Mouse (Mus musculus): ENCODE data around the gene Csad. TPM values are rescaled to one million over a fixed set of nuclear protein-coding genes. Genes with fewer than 3 reads are reported as not detected.

Csad gene
- polyA plus RNA-seq, 1 experiment from 2014 or later: 33.3 TPM

DNA sequence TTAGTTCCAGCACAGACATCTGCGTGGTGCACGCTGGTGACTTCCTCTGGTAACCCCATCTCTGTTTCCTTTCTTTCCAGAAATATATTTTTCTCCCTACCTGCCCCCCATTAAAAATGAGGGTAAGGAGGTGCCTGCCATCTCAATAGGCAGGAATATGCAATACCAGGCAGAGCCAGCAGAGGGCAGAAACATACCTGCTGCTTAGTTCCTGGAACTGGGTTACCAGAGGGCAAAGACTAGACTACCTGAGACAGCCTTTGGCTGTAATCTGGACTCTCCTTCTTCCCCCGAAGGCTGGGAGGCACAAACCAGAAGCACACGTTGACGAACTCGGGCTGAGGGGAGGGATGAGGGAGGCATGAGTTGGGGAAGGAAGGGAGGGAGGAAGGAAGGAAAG, 26.2 kb downstream of the Csad start:
- H3K4me3 ChIP-seq (replicated peaks; ENCODE audit: low read length): no peak overlapping the region
- DNase-seq (ENCODE audit: low spot score) (peak; percentile 83), ATAC-seq (ENCODE audit: low FRiP score) (no peak)
- peaks cover 9% of the 10 kb centered on the region; the same call in 1 of the 2 replicates for H3K36me3 ChIP-seq (replicated peaks; ENCODE audit: control insufficient read depth, insufficient read depth)
- H3K9me3 ChIP-seq (ENCODE audit: control insufficient read depth, low read length): peaks cover 8% of the 10 kb centered on the region
- H3K27me3 ChIP-seq (ENCODE audit: control insufficient read depth, insufficient read depth, low read length): no peaks in the 10 kb centered on the region
- H3K9ac ChIP-seq: no peak overlapping the region
- no peak overlapping the region for H3K27ac ChIP-seq
- no peaks in the 10 kb centered on the region for H3K4me1 ChIP-seq (replicated peaks; ENCODE audit: control insufficient read depth, insufficient read depth, low read length)
- H3K4me2 ChIP-seq (replicated peaks): no peak overlapping the region
- WGBS: 15% methylated on average over 6 of the region's 6 CpGs

DNA sequence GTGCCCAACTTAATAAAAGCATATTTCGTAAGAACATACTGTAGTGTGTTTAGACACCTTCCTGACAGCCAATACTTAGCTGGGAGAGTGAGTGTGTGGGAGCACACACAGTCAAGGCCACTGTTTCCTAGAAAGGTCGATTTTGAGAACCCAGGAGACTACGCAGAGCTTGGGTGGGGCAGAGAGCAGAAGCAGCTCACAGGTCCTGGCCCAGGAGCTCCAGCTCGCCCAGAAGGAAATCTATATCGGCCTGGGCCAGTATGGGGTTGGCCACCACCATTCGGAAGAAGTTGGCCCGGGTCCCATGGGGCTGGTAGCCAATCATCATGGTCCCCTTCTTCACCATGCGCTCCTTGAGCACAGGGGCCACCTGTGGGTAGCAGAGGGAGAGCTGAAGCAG, 27.1 kb downstream of the Csad start:
- no peaks in the 10 kb centered on the region for H3K27me3 ChIP-seq (ENCODE audit: control insufficient read depth, insufficient read depth, low read length)
- ATAC-seq (ENCODE audit: low FRiP score) (no peak), DNase-seq (ENCODE audit: low spot score) (no peak)
- peaks cover 8% of the 10 kb centered on the region for H3K9me3 ChIP-seq (ENCODE audit: control insufficient read depth, low read length)
- no peak overlapping the region for H3K4me3 ChIP-seq (replicated peaks; ENCODE audit: low read length)
- H3K9ac ChIP-seq: no peak overlapping the region
- H3K4me2 ChIP-seq (replicated peaks): no peak overlapping the region
- H3K4me1 ChIP-seq (replicated peaks; ENCODE audit: control insufficient read depth, insufficient read depth, low read length): no peaks in the 10 kb centered on the region
- peaks cover 9% of the 10 kb centered on the region; the same call in 1 of the 2 replicates for H3K36me3 ChIP-seq (replicated peaks; ENCODE audit: control insufficient read depth, insufficient read depth)
- no peak overlapping the region for H3K27ac ChIP-seq
- WGBS: 88% methylated on average over 8 of the region's 8 CpGs

DNA sequence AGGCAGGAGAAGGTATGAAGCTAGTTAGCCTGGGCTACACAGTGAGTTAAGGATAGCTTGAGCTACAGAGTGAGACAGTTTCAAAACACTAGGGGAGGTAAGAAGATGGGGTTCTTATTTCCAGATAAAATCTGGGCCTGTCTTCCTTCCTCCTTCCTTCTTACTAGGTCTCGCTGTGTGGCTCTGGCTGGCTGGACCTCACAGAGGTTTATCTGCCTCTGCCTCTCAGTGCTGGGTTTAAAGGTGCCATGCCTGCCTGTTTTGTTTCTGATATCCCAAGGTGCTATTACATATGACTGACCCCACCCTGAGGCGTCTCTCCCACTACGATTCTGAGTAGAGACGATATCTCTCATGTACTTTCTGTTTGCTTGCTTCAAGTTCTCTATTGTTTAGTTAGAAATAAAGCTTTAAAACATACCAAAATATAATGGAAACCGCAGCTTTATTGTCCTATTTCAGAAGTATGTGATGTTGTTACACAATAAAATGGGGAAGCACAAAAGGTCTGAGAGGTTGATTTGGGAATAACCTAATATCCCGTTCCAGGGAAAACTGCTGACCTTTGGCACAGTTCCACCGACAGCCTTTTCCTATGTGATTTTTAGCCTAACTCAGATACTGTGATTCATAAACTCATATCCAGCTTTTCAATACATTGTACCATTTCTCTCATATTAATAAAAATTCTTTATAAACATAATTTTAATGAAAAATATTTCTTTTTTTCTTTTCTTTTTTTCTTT, 27.8 kb downstream of the Csad start:
- no peaks in the 10 kb centered on the region for H3K4me1 ChIP-seq (replicated peaks; ENCODE audit: control insufficient read depth, insufficient read depth, low read length)
- 89% methylated on average over 7 of the region's 7 CpGs for WGBS
- peaks cover 9% of the 10 kb centered on the region; the same call in 1 of the 2 replicates for H3K36me3 ChIP-seq (replicated peaks; ENCODE audit: control insufficient read depth, insufficient read depth)
- DNase-seq (ENCODE audit: low spot score) (no peak), ATAC-seq (ENCODE audit: low FRiP score) (no peak)
- H3K9ac ChIP-seq: no peak overlapping the region
- no peak overlapping the region for H3K27ac ChIP-seq
- H3K4me3 ChIP-seq (replicated peaks; ENCODE audit: low read length): no peak overlapping the region
- H3K9me3 ChIP-seq (ENCODE audit: control insufficient read depth, low read length): peaks cover 8% of the 10 kb centered on the region
- no peaks in the 10 kb centered on the region for H3K27me3 ChIP-seq (ENCODE audit: control insufficient read depth, insufficient read depth, low read length)
- no peak overlapping the region for H3K4me2 ChIP-seq (replicated peaks)

DNA sequence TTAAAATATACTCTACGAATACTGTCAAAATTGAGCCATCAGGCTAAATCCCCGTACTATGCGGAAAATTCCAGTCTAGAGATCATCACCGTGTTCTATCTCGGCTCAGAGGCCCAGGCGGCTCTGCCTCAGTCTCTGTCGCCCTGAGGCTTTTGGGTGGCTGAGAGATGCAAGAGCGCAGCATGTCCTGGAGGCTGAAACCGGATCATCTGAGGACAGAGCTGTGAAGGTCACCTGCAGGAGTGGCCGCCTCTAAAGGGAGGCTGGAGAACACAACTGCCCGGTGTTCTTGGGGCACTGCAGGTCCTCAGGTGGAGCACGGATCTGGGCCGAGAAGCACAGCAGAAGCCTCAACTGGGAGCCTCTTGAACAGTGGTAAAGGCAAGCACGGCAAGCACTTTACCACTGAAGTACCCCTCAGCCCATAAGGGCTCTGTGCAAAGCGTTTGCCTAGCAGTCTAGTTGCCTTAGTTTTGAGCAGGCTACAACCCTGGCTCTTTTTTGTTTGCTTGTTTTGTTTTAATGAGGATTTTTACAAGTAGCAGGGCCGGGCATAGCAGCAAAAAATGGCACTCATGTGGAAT, 28.7 kb downstream of the Csad start:
- ATAC-seq (ENCODE audit: low FRiP score): no peak
- WGBS: 88% methylated on average over 16 of the region's 16 CpGs

DNA sequence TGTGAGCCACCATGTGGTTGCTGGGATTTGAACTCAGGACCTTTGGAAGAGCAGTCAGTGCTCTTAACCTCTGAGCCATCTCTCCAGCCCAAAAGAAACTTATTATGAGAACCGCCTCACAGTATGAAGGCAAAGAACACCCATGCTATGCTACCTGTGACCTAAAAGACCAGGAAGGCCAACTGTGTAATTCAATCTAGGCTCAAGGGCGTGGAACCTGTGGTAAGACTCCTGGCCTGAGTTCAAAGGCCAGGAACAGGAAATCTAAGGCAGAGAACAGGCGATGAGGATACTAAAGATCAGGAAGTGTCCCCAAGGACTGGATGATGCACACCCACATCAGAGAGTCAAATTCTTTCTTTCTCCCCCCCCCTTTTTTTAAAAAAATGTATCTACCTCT, 30.9 kb downstream of the Csad start:
- H3K4me1 ChIP-seq (replicated peaks; ENCODE audit: control insufficient read depth, insufficient read depth, low read length): no peaks in the 10 kb centered on the region
- no peaks in the 10 kb centered on the region for H3K27me3 ChIP-seq (ENCODE audit: control insufficient read depth, insufficient read depth, low read length)
- ATAC-seq (ENCODE audit: low FRiP score): no peak
- DNase-seq (ENCODE audit: low spot score): no peak
- whole genome bisulfite sequencing: 93% methylated on average over 3 of the region's 3 CpGs
- no peak overlapping the region for H3K27ac ChIP-seq
- H3K4me2 ChIP-seq (replicated peaks): no peak overlapping the region
- H3K4me3 ChIP-seq (replicated peaks; ENCODE audit: low read length): no peak overlapping the region
- H3K9ac ChIP-seq: no peak overlapping the region
- H3K36me3 ChIP-seq (replicated peaks; ENCODE audit: control insufficient read depth, insufficient read depth): peaks cover 9% of the 10 kb centered on the region; the same call in 1 of the 2 replicates
- H3K9me3 ChIP-seq (ENCODE audit: control insufficient read depth, low read length): peaks cover 8% of the 10 kb centered on the region

More for the DNA sequence above, 28.7 kb downstream of the Csad start:
- peaks cover 9% of the 10 kb centered on the region; the same call in 1 of the 2 replicates for H3K36me3 ChIP-seq (replicated peaks; ENCODE audit: control insufficient read depth, insufficient read depth)
- H3K27ac ChIP-seq: no peak overlapping the region
- H3K4me3 ChIP-seq (replicated peaks; ENCODE audit: low read length): no peak overlapping the region
- H3K4me2 ChIP-seq (replicated peaks): no peak overlapping the region
- no peak overlapping the region for H3K9ac ChIP-seq
- H3K4me1 ChIP-seq (replicated peaks; ENCODE audit: control insufficient read depth, insufficient read depth, low read length): no peaks in the 10 kb centered on the region
- no peak for DNase-seq (ENCODE audit: low spot score)
- no peaks in the 10 kb centered on the region for H3K27me3 ChIP-seq (ENCODE audit: control insufficient read depth, insufficient read depth, low read length)
- H3K9me3 ChIP-seq (ENCODE audit: control insufficient read depth, low read length): peaks cover 8% of the 10 kb centered on the region

DNA sequence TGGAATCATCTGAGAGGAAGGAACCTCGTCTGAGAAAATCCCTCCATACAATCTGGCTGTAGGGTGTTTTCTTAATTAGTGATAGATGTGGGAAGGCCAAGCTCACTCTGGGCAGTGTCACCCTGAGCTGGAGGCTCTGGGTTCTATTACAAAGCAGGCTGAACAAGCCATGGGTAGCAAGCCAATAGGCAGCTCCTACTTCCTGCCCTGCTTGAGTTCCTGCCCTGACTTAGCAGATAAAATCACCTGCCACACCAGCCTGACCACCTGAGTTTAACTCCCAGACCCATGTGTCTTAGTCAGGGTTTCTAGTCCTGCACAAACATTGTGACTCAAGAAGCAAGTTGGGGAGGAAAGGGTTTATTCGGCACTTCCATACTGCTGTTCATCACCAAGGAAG, 35.5 kb downstream of the Csad start:
- H3K4me1 ChIP-seq (replicated peaks; ENCODE audit: control insufficient read depth, insufficient read depth, low read length): no peaks in the 10 kb centered on the region
- no peaks in the 10 kb centered on the region for H3K27me3 ChIP-seq (ENCODE audit: control insufficient read depth, insufficient read depth, low read length)
- no peaks in the 10 kb centered on the region for H3K36me3 ChIP-seq (replicated peaks; ENCODE audit: control insufficient read depth, insufficient read depth)
- H3K4me2 ChIP-seq (replicated peaks): no peak overlapping the region
- H3K27ac ChIP-seq: no peak overlapping the region
- no peak for DNase-seq (ENCODE audit: low spot score)
- H3K9me3 ChIP-seq (ENCODE audit: control insufficient read depth, low read length): 0 out of 2 replicates have a peak, but pooled peaks cover under 1% of the 10 kb centered on the region
- no peak for ATAC-seq (ENCODE audit: low FRiP score)
- no peak overlapping the region for H3K4me3 ChIP-seq (replicated peaks; ENCODE audit: low read length)
- 80% methylated on average over 2 of the region's 2 CpGs for WGBS
- H3K9ac ChIP-seq: no peak overlapping the region

DNA sequence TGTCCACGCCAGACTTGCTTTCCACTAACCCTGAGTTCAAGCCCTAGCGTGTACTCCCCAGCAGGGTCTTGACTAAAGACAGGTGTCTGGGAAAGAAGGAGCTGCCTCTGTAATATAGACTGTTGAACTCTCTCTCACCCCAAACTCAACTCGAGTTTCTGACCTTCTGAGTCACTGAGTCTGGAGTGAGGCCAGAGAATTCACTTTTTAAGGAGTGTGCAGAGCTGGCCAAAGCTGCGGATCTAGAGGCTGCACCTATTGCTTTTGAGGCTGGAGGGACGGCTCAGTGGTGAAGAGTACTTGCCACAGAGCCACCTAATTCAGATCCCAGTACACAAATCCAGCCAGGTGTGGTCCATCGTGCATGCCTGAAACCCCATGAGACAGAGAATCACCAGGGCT, 36.9 kb downstream of the Csad start:
- Histone ChIP-seq H3K9me3 (ENCODE audit: control insufficient read depth, low read length) (no peaks in the 10 kb centered on the region), H3K36me3 (replicated peaks; ENCODE audit: control insufficient read depth, insufficient read depth) (no peaks in the 10 kb centered on the region), H3K9ac (no peak overlapping the region), H3K4me1 (replicated peaks; ENCODE audit: control insufficient read depth, insufficient read depth, low read length) (no peaks in the 10 kb centered on the region), H3K4me2 (replicated peaks) (no peak overlapping the region), H3K27ac (no peak overlapping the region), H3K4me3 (replicated peaks; ENCODE audit: low read length) (no peak overlapping the region), H3K27me3 (ENCODE audit: control insufficient read depth, insufficient read depth, low read length) (no peaks in the 10 kb centered on the region)
- 59% methylated on average over 6 of the region's 6 CpGs for WGBS
- ATAC-seq (ENCODE audit: low FRiP score): no peak
- DNase-seq (ENCODE audit: low spot score): peak; percentile 33

DNA sequence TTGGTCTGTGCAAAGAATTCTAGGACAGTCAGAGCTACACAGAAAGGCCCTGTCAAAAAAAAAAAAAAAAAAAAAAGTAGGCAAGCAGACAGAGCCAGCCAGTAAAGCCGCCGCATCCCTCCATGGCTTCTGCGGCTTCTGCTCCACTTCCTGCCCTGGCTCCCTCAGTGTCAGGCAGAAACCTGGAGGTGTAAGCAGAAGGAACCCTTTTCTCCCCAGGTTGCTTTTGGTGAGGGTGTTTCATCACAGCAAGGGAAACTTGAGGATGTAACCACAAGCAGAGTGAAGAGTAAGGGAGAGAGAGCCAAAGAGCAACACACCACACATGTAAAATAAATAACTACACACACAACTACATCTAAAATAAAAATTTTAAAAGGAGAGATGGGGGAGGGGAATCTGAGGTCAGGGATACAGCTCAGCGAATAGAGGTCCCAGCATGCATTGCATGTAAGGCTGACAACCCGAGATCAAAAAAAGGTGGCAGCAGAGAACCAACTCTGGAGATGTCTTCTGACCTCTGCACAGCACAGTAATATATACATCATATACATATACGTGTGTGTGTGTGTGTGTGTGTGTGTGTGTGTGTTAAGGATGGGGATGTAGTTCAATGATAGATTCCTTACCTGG, 38.9 kb downstream of the Csad start:
- ATAC-seq (ENCODE audit: low FRiP score) (no peak), DNase-seq (ENCODE audit: low spot score) (no peak)
- Histone ChIP-seq H3K27ac (no peak overlapping the region), H3K4me2 (replicated peaks) (no peak overlapping the region), H3K4me3 (replicated peaks; ENCODE audit: low read length) (no peak overlapping the region), H3K36me3 (replicated peaks; ENCODE audit: control insufficient read depth, insufficient read depth) (no peaks in the 10 kb centered on the region), H3K9ac (no peak overlapping the region), H3K4me1 (replicated peaks; ENCODE audit: control insufficient read depth, insufficient read depth, low read length) (no peaks in the 10 kb centered on the region), H3K9me3 (ENCODE audit: control insufficient read depth, low read length) (no peaks in the 10 kb centered on the region), H3K27me3 (ENCODE audit: control insufficient read depth, insufficient read depth, low read length) (no peaks in the 10 kb centered on the region)
- 54% methylated on average over 6 of the region's 6 CpGs for WGBS

DNA sequence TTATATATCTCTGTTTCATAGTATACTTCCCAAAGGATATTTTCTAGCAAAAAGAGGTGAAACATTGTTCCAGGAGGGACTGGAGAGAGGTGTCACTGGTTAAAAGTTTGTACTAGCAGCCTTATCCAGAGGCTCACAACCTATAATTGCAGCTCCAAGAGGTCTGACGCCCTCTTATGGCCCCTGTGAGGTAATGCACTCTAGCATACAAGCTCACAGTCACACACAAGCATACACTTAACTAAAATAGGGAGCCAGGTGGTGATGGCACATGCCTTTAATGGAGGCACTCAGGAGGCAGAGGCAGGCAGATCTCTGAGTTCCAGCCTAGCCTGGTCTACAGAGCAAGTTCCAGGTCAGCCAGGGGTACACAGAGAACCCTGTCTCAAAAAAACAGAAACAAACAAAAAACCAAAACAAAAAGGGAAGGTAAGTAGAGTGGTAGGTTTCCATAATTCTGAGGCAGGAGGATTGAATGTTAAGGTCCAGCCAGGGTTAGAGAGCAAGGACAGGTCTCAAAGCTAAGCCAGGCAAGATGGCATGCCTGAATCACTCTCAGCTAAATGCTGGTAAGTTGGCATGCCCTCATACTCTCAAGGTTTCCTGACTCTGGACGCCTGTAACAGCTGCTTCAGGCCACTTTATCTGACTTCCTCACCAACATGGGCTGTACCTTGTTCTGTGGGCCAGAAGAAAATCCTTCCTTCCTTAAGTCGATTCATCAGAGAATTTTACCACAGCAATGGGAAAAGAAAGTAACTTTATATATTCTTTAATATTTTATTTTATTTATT, 40.4 kb downstream of the Csad start:
- ATAC-seq (ENCODE audit: low FRiP score): no peak
- DNase-seq (ENCODE audit: low spot score): no peak
- Histone ChIP-seq H3K9me3 (ENCODE audit: control insufficient read depth, low read length) (no peaks in the 10 kb centered on the region), H3K4me2 (replicated peaks) (no peak overlapping the region), H3K36me3 (replicated peaks; ENCODE audit: control insufficient read depth, insufficient read depth) (no peaks in the 10 kb centered on the region), H3K27me3 (ENCODE audit: control insufficient read depth, insufficient read depth, low read length) (no peaks in the 10 kb centered on the region), H3K9ac (no peak overlapping the region), H3K27ac (no peak overlapping the region), H3K4me1 (replicated peaks; ENCODE audit: control insufficient read depth, insufficient read depth, low read length) (no peaks in the 10 kb centered on the region), H3K4me3 (replicated peaks; ENCODE audit: low read length) (no peak overlapping the region)
- 58% methylated on average over 3 of the region's 3 CpGs for WGBS
